8 mouse cellular contexts compared by ENCODE assay signal in genomic region chr1:180568248-180568647, GRCm38 (mm10). TPM values are rescaled to one million over a fixed set of nuclear protein-coding genes. Genes with fewer than 3 reads are reported as not detected.
DNase-seq lines count a peak whose midpoint lies in the region; ATAC-seq and TF ChIP-seq lines count a peak whose summit lies in the region.

No protein-coding gene starts in this region.

- H3K9ac ChIP-seq in ES-Bruce4 (ENCODE audit: low read depth, poor library complexity, severe bottlenecking): no peak overlapping the region
- H3K9ac ChIP-seq in heart, embryonic 15.5 days: peak overlapping the region; percentile 26; the same call in 1 of the 2 replicates

- peaks cover 4% of the 10 kb centered on the region for H3K4me1 ChIP-seq in ES-Bruce4 (ENCODE audit: control insufficient read depth, insufficient read depth, low read length)
- peaks cover 29% of the 10 kb centered on the region for H3K4me1 ChIP-seq in heart, embryonic 15.5 days (replicated peaks)

- no peak for TF ChIP-seq EP300 in ES-Bruce4 (IDR thresholded peaks at IDR 0.05; ENCODE audit: insufficient read depth, low read depth, low read length)

- no peak overlapping the region; the same call in 1 of the 2 replicates for H3K27ac ChIP-seq in ES-Bruce4 (ENCODE audit: insufficient read depth, low read length)
- peak overlapping the region; percentile 82 for H3K27ac ChIP-seq in heart, embryonic 15.5 days

- H3K27me3 ChIP-seq in ES-Bruce4 (ENCODE audit: control insufficient read depth, insufficient read depth, low read length, poor library complexity, severe bottlenecking): no peaks in the 10 kb centered on the region
- no peaks in the 10 kb centered on the region for H3K27me3 ChIP-seq in heart, embryonic 15.5 days

- no peak for TF ChIP-seq CTCF in ES-Bruce4 (IDR thresholded peaks at IDR 0.05; ENCODE audit: low read depth, low read length)

- H3K9me3 ChIP-seq in ES-Bruce4 (replicated peaks; ENCODE audit: control insufficient read depth, insufficient read depth, low read length, poor library complexity, severe bottlenecking): no peaks in the 10 kb centered on the region
- H3K9me3 ChIP-seq in heart, embryonic 15.5 days (replicated peaks): no peaks in the 10 kb centered on the region

- peak overlapping the region; percentile 6; the same call in 1 of the 2 replicates for H3K4me3 ChIP-seq in ES-Bruce4 (ENCODE audit: low read depth, low read length)
- H3K4me3 ChIP-seq in heart, embryonic 15.5 days: peak overlapping the region; percentile 77

- TF ChIP-seq POLR2A in ES-Bruce4 (IDR thresholded peaks at IDR 0.05; ENCODE audit: insufficient read depth, low read length): no peak

- no peak for ATAC-seq in heart, embryonic 15.5 days (replicated peaks; ENCODE audit: insufficient number of reproducible peaks, insufficient read depth, low FRiP score, low read depth)
- 0 out of 2 replicates have a peak, but pooled peaks have one; percentile 1 for ATAC-seq in megakaryocyte-erythroid progenitor cell, adult 5-6 weeks (replicated peaks; ENCODE audit: low FRiP score, low TSS enrichment, poor library complexity, severe bottlenecking)

- no peaks in the 10 kb centered on the region for H3K36me3 ChIP-seq in ES-Bruce4 (ENCODE audit: control insufficient read depth, insufficient read depth, low read length, poor library complexity, severe bottlenecking)
- no peaks in the 10 kb centered on the region for H3K36me3 ChIP-seq in heart, embryonic 15.5 days

- peak overlapping the region; percentile 76 for H3K4me2 ChIP-seq in heart, embryonic 15.5 days

- WGBS in heart, embryonic 15.5 days: 34% methylated on average over 7 of the region's 7 CpGs

- DNase-seq in heart, adult 11 months: peak; percentile 92
- DNase-seq in heart, adult 9 months (ENCODE audit: low spot score in 2 of 2): no peak
- no peak for DNase-seq in c-Kit-positive CD71-positive TER-119-positive erythroid progenitor cells, embryonic 14.5 days (ENCODE audit: low spot score)
- no peak for DNase-seq in frontal cortex, postnatal 10 days (ENCODE audit: low spot score in 2 of 2)
- no peak for DNase-seq in thymus, adult 18-20 months

RNA-seq across cellular contexts. Expression of gene Parp1, which starts 0.5 kb away (rescaled TPM):
- 307 and 318 TPM in 2 replicates for polyA plus RNA-seq in ES-Bruce4 (2011; ENCODE audit: insufficient read depth, insufficient read length, low read depth, missing spikeins)
- polyA plus RNA-seq in heart, embryonic 15.5 days (2015; fragmentation: Nextera tagmentation; extraction: Ambion mirVana): 69.2 and 88.7 TPM in 2 replicates
- total RNA-seq in megakaryocyte-erythroid progenitor cell, adult 5-6 weeks (2014; fragmentation: Nextera tagmentation): 113 and 133 TPM in 2 replicates
- total RNA-seq in megakaryocyte-erythroid progenitor cell, adult 5-6 weeks (2017): 231 and 241 TPM in 2 replicates
